Mouse (Mus musculus): ENCODE data around the gene Lrfn3.

Gene Lrfn3

GRCm38 (mm10) chr7:30339432-30340109 lies 23.0 kb downstream of the Lrfn3 start:
- DNase-seq, result no peak

- peak; percentile 73 to 81 for DNase-seq
These were observed 26.2 kb downstream of the Lrfn3 start for GRCm38 (mm10) chr7:30336384-30336783.

GRCm38 (mm10) chr7:30335688-30336087 lies 26.9 kb downstream of the Lrfn3 start:
- DNase-seq, result no peak

GRCm38 (mm10) chr7:30334563-30334962 lies 28.0 kb downstream of the Lrfn3 start:
- DNase-seq, result no peak

- peak; percentile 51 to 64 for DNase-seq
These were observed 29.1 kb downstream of the Lrfn3 start for GRCm38 (mm10) chr7:30333436-30333835.

- no peak for DNase-seq
These were observed 29.8 kb downstream of the Lrfn3 start for GRCm38 (mm10) chr7:30332622-30333259.

GRCm38 (mm10) chr7:30331887-30332286 lies 30.7 kb downstream of the Lrfn3 start:
- DNase-seq, result peak; percentile 72 to 80

- no peak for DNase-seq
These were observed 34.2 kb downstream of the Lrfn3 start for GRCm38 (mm10) chr7:30328379-30328778.

GRCm38 (mm10) chr7:30327140-30327539 lies 35.4 kb downstream of the Lrfn3 start:
- DNase-seq, result no peak

- DNase-seq, result no peak
These were observed 36.1 kb downstream of the Lrfn3 start for GRCm38 (mm10) chr7:30326427-30326826.

- peak; percentile 28 to 36 for DNase-seq
These were observed 37.2 kb downstream of the Lrfn3 start for GRCm38 (mm10) chr7:30325364-30325763.

- DNase-seq, result no peak
These were observed 38.1 kb downstream of the Lrfn3 start for GRCm38 (mm10) chr7:30324300-30324944.

GRCm38 (mm10) chr7:30323795-30324194 lies 38.8 kb downstream of the Lrfn3 start, which contains the start of gene Sdhaf1:
Sdhaf1 (minus strand) TSS chr7:30323895.
- no peak for DNase-seq

GRCm38 (mm10) chr7:30322865-30323264 lies 39.7 kb downstream of the Lrfn3 start:
- DNase-seq, result no peak

GRCm38 (mm10) chr7:30322285-30322667 lies 40.3 kb downstream of the Lrfn3 start:
- peak; percentile 99 for DNase-seq

- peak; percentile 80 to 81 for DNase-seq
These were observed 40.9 kb downstream of the Lrfn3 start, which contains the start of gene E130208F15Rik for GRCm38 (mm10) chr7:30321539-30322284. E130208F15Rik (plus strand) TSS chr7:30321740.

GRCm38 (mm10) chr7:30320946-30321345 lies 41.6 kb downstream of the Lrfn3 start:
- no peak for DNase-seq

GRCm38 (mm10) chr7:30318142-30318541 lies 44.4 kb downstream of the Lrfn3 start:
- DNase-seq, result no peak

- no peak for DNase-seq
These were observed 46.7 kb downstream of the Lrfn3 start for GRCm38 (mm10) chr7:30315559-30316529.

GRCm38 (mm10) chr7:30314721-30315155 lies 47.8 kb downstream of the Lrfn3 start, which contains the start of gene Syne4:
Syne4 (plus strand) TSS chr7:30314807.
- DNase-seq, result no peak

GRCm38 (mm10) chr7:30313666-30314320 lies 48.8 kb downstream of the Lrfn3 start:
- DNase-seq, result no peak
